Mouse (Mus musculus): ENCODE data around the gene Ncor2. TPM values are rescaled to one million over a fixed set of nuclear protein-coding genes. Genes with fewer than 3 reads are reported as not detected.

Ncor2 gene
- polyA plus RNA-seq, 1 experiment from 2014 or later, result 27.2 TPM

DNA sequence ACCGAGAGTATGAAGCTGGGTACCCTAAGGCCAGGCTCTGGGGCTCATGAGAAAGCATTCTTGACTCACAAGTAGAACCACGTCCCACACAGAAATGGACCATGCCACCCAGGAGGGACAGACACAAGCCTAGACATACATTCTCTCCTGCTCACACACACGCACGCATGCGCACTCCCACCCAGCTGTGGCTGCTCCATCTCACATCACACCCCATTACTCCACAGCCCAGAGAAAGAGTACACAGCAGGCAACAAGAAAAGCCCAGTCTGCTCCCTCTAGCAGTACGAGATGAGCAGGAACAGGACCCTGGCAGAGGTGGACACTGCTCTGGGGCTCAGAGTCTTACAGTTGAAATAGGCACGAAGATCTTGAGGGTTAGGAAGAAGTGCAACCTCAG, 55.0 kb downstream of the Ncor2 start:
- ATAC-seq (ENCODE audit: insufficient number of reproducible peaks, insufficient read depth, low FRiP score, low TSS enrichment, low read depth), result no peak

DNA sequence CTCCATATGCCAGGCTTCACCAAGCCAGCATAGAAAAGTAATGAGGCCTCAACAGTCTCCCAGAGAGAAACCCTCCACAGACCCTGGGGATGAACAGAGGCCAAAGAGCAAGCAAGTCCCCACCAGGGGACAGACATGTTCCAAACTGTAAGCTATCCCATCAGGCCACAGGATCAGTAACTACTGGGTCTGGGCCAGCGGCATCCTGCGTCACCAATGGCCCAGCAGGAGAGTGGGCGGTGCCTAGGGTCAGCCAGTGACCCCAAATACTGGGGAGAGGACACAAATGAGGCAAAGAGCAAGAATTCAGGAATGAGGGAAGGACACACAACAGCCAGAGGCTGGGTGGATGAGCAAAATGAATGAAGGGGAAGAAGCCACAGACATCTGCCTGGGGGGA, 55.8 kb downstream of the Ncor2 start:
- Histone ChIP-seq H3K27ac (no peak overlapping the region), H3K4me3 (replicated peaks) (no peak overlapping the region), H3K9me3 (no peaks in the 10 kb centered on the region; the same call in 1 of the 2 replicates), H3K9ac (replicated peaks) (0 out of 2 replicates have a peak overlapping the region, but pooled peaks have one; percentile 12), H3K27me3 (no peaks in the 10 kb centered on the region), H3K36me3 (peaks cover 64% of the 10 kb centered on the region), H3K4me1 (replicated peaks) (peaks cover 39% of the 10 kb centered on the region), H3K4me2 (no peak overlapping the region)
- no peak for ATAC-seq (ENCODE audit: insufficient number of reproducible peaks, insufficient read depth, low FRiP score, low TSS enrichment, low read depth)
- WGBS, result 82% methylated on average over 3 of the region's 3 CpGs

More for the DNA sequence above, 55.0 kb downstream of the Ncor2 start:
- Histone ChIP-seq H3K4me1 (replicated peaks) (peaks cover 45% of the 10 kb centered on the region), H3K4me2 (no peak overlapping the region), H3K36me3 (peaks cover 56% of the 10 kb centered on the region), H3K27ac (no peak overlapping the region; the same call in 1 of the 2 replicates), H3K9ac (replicated peaks) (0 out of 2 replicates have a peak overlapping the region, but pooled peaks have one; percentile 12), H3K9me3 (no peaks in the 10 kb centered on the region; the same call in 1 of the 2 replicates), H3K4me3 (replicated peaks) (no peak overlapping the region), H3K27me3 (no peaks in the 10 kb centered on the region)
- 78% methylated on average over 7 of the region's 7 CpGs for WGBS

DNA sequence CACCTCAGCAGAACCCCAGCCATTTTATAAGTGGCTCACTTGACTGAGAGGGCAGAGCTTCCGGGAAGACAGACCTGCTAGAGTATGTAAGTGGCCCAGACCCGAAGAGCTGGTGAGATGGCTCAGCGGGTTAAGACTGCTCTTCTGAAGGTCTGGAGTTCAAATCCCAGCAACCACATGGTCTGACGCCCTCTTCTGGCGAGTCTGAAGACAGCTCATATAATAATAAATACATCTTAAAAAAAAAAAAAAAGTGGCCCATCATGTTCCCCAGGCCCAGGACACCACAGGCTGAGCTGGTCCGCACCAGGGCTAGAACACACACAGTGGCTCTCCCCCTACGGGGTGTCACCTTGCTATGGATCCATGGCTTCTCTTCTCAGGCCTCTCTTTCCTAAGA, 56.5 kb downstream of the Ncor2 start:
- Histone ChIP-seq H3K4me1 (replicated peaks) (peaks cover 35% of the 10 kb centered on the region), H3K27ac (no peak overlapping the region), H3K36me3 (peaks cover 70% of the 10 kb centered on the region), H3K27me3 (no peaks in the 10 kb centered on the region), H3K4me3 (replicated peaks) (no peak overlapping the region), H3K9me3 (no peaks in the 10 kb centered on the region; the same call in 1 of the 2 replicates), H3K4me2 (no peak overlapping the region), H3K9ac (replicated peaks) (no peak overlapping the region)
- ATAC-seq (ENCODE audit: insufficient number of reproducible peaks, insufficient read depth, low FRiP score, low TSS enrichment, low read depth), result no peak
- 86% methylated on average over 7 of the region's 7 CpGs for WGBS

DNA sequence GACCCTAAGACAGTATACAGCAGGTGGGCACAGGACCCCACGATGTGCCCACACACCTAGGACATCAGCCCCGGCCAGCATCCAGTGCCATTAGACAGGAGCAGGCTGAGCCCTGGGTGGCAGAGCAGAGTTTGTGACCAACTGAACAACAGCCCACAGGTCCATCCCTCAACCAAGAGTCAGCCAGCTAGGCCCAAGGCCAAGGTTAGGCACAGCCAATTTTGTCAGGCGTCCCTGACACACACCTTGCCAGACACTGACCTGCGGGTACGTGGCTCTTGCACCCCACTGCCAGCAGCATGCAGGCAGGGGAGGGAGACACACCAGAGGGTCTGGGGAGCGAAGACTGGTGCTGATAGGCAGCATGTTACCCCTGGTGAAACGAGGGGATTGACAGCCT, 57.0 kb downstream of the Ncor2 start:
- H3K4me2 ChIP-seq, result no peak overlapping the region
- 84% methylated on average over 7 of the region's 7 CpGs for WGBS
- ATAC-seq (ENCODE audit: insufficient number of reproducible peaks, insufficient read depth, low FRiP score, low TSS enrichment, low read depth), result no peak
- no peak overlapping the region for H3K9ac ChIP-seq (replicated peaks)
- no peak overlapping the region for H3K4me3 ChIP-seq (replicated peaks)
- H3K4me1 ChIP-seq (replicated peaks), result peaks cover 35% of the 10 kb centered on the region
- no peak overlapping the region for H3K27ac ChIP-seq
- H3K27me3 ChIP-seq, result no peaks in the 10 kb centered on the region
- peaks cover 75% of the 10 kb centered on the region for H3K36me3 ChIP-seq
- H3K9me3 ChIP-seq, result no peaks in the 10 kb centered on the region; the same call in 1 of the 2 replicates

DNA sequence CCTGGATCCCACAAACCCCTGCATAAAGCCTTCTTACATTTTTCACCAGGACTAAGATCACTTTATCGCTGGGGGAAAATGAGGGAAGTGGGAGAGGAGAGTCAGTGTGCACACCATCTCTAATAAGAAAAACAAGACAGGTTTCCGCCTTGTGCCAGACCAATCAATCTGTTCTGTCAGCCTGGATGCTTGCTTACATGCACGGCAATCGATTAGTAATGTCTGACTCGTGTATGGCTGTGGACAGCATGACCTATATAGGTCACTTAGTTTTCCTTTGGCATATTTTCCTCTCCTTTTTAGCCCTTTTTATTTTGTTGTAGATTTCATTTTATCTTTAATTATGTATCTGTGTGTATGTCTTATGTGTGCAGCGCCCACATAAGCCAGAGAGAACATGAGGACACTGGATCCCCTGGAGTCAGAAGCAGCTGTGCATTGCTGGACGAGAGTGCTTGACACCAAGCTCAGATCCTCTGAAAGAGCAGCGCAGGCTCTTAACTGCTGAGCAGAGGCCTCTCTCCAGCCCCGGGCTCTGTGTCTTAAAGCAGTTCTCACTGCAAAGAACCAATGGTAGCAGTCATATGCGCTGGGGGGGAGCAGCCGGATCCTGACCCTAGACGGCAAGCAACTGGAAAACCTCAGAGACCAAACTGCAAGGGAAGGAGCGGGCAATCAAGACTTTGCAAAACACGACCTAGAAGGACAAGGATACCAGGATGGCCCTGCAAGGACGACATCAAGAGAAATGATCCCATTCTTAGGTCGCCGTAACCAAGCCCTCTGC, 58.3 kb downstream of the Ncor2 start:
- 77% methylated on average over 17 of the region's 17 CpGs for WGBS
- Histone ChIP-seq H3K27me3 (no peaks in the 10 kb centered on the region), H3K4me1 (replicated peaks) (peaks cover 27% of the 10 kb centered on the region), H3K9ac (replicated peaks) (no peak overlapping the region), H3K36me3 (peaks cover 89% of the 10 kb centered on the region), H3K9me3 (peaks cover under 1% of the 10 kb centered on the region; the same call in 1 of the 2 replicates), H3K4me2 (no peak overlapping the region), H3K27ac (peak overlapping the region; percentile 51), H3K4me3 (replicated peaks) (no peak overlapping the region)
- no peak for ATAC-seq (ENCODE audit: insufficient number of reproducible peaks, insufficient read depth, low FRiP score, low TSS enrichment, low read depth)

DNA sequence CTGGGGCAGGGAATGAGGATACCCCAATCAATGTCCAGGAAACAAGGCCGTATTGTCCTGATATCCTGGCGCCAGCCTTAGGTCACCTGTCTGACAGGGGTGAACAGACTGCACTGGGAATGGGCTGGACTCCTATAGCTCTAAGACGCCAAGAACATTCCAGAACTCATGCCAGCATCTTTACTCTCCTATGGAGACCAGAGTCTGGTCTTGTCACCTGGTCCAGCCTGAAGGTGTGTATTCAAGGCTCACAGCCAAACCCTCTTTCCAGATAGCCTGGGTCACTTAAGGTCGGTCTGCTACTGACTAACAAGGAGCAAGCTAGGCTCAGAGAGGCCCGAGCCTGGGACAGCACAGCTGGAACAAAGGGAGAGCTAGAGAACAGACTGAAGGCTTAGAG, 61.8 kb downstream of the Ncor2 start:
- H3K27ac ChIP-seq, result no peak overlapping the region
- no peak for ATAC-seq (ENCODE audit: insufficient number of reproducible peaks, insufficient read depth, low FRiP score, low TSS enrichment, low read depth)
- H3K27me3 ChIP-seq, result no peaks in the 10 kb centered on the region
- WGBS, result 79% methylated on average over 5 of the region's 5 CpGs
- H3K36me3 ChIP-seq, result peaks cover 93% of the 10 kb centered on the region
- H3K4me1 ChIP-seq (replicated peaks), result peaks cover 35% of the 10 kb centered on the region
- H3K9me3 ChIP-seq, result peaks cover 7% of the 10 kb centered on the region; the same call in 1 of the 2 replicates
- no peak overlapping the region for H3K4me3 ChIP-seq (replicated peaks)
- H3K4me2 ChIP-seq, result no peak overlapping the region
- H3K9ac ChIP-seq (replicated peaks), result no peak overlapping the region

DNA sequence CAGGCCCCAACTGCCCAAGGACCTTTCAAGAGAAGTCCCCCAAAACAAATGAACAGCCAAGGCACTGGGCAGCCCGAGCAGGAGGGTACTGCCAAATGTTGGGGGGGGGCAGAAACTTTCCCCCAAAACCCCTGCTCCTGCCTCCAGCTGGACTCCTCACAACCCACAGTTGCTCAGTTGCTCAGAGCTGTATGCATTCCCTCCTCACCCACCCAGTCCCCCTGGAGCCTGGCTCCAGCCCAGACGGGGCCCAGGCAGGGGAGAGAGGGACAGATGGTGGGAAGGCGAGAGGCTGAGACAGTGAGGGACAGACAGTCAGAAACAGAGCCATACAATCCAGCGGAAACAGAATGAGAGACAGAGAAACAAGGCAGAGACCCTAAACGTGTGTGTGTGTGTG, 66.0 kb downstream of the Ncor2 start:
- peaks cover 47% of the 10 kb centered on the region for H3K4me1 ChIP-seq (replicated peaks)
- H3K4me3 ChIP-seq (replicated peaks), result no peak overlapping the region
- H3K36me3 ChIP-seq, result peaks cover 89% of the 10 kb centered on the region
- WGBS, result 57% methylated on average over 5 of the region's 5 CpGs
- no peak overlapping the region for H3K4me2 ChIP-seq
- no peak for ATAC-seq (ENCODE audit: insufficient number of reproducible peaks, insufficient read depth, low FRiP score, low TSS enrichment, low read depth)
- peak overlapping the region; percentile 27; the same call in 1 of the 2 replicates for H3K9ac ChIP-seq (replicated peaks)
- H3K27ac ChIP-seq, result peak overlapping the region; percentile 82
- H3K27me3 ChIP-seq, result no peaks in the 10 kb centered on the region
- H3K9me3 ChIP-seq, result peaks cover 7% of the 10 kb centered on the region; the same call in 1 of the 2 replicates

DNA sequence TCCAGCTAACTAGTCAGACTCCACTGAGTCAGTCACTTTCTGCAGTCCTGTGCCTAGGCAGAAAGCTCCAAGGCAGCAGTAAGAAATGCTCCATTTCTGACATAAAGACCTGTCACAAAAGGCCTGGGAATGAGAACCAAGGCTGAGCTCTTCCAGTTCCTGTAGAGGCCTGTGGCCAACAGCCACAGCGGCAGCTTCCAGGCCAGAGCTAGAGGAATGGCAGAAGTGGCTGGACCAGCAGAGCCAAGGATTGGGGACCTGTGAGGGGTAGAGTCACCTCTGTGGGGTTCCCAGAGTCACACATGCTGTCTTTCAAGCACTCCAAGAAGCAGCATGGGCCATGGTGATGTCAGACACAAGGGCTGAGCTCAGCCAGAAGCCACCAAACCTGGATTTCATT, 66.4 kb downstream of the Ncor2 start:
- H3K4me1 ChIP-seq (replicated peaks), result peaks cover 47% of the 10 kb centered on the region

DNA sequence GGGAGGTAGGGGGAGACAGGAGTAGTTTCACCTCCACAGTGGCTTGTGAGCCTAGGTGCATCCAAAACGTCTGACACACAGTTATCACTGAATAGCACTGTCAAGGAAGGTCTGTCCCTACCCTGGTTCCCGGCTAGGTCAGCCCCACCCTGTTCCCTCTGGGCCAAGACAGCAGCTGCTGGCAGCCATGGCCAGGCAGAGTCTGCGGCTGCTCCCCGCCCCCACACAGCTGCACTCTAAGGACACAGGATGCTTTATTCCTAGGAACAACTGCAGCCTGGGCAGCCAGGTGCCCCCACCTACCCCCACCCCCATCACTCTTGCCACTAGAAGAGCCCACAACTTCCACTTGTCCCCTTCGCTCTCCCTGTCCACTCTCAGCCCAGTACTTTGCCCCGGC, 67.9 kb downstream of the Ncor2 start:
- peak; percentile 64; the same call in 1 of the 2 replicates for ATAC-seq (ENCODE audit: insufficient number of reproducible peaks, insufficient read depth, low FRiP score, low TSS enrichment, low read depth)
- H3K27me3 ChIP-seq, result no peaks in the 10 kb centered on the region
- H3K27ac ChIP-seq, result peak overlapping the region; percentile 82
- H3K4me1 ChIP-seq (replicated peaks), result peaks cover 47% of the 10 kb centered on the region
- H3K4me2 ChIP-seq, result peak overlapping the region; percentile 2; the same call in 1 of the 2 replicates
- H3K4me3 ChIP-seq (replicated peaks), result no peak overlapping the region
- peak overlapping the region; percentile 45 for H3K9ac ChIP-seq (replicated peaks)
- H3K9me3 ChIP-seq, result peaks cover 7% of the 10 kb centered on the region; the same call in 1 of the 2 replicates
- 42% methylated on average over 6 of the region's 6 CpGs for WGBS
- peaks cover 88% of the 10 kb centered on the region for H3K36me3 ChIP-seq

More for the DNA sequence above, 66.4 kb downstream of the Ncor2 start:
- no peak overlapping the region for H3K4me3 ChIP-seq (replicated peaks)
- ATAC-seq (ENCODE audit: insufficient number of reproducible peaks, insufficient read depth, low FRiP score, low TSS enrichment, low read depth), result no peak
- H3K9ac ChIP-seq (replicated peaks), result peak overlapping the region; percentile 27; the same call in 1 of the 2 replicates
- H3K4me2 ChIP-seq, result no peak overlapping the region
- WGBS, result 71% methylated on average over 1 of the region's 1 CpGs
- H3K36me3 ChIP-seq, result peaks cover 89% of the 10 kb centered on the region
- H3K27me3 ChIP-seq, result no peaks in the 10 kb centered on the region
- H3K9me3 ChIP-seq, result peaks cover 7% of the 10 kb centered on the region; the same call in 1 of the 2 replicates
- H3K27ac ChIP-seq, result peak overlapping the region; percentile 82

DNA sequence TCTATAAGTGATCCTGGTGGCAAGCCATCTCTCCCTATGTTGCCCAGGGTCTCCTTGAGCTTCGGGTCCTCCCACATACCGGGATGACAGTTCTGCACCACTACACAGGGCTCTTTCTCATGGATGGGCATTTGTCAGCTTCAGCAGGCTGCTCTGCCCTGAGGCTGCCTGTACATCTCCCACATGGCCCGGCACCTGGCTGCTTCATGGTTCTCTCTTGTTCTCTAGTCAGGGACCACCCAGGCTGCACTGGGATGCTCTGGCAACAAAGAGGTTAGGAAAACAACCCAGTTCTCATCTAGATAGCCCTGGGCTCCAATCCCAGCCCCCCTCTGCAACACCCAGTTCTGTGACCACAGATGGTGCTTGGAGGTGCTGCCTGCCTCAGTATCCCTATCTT, 68.3 kb downstream of the Ncor2 start:
- Histone ChIP-seq H3K9ac (replicated peaks) (peak overlapping the region; percentile 45; the same call in 1 of the 2 replicates), H3K36me3 (peaks cover 88% of the 10 kb centered on the region), H3K4me3 (replicated peaks) (no peak overlapping the region), H3K27ac (peak overlapping the region; percentile 82), H3K27me3 (no peaks in the 10 kb centered on the region), H3K9me3 (peaks cover 7% of the 10 kb centered on the region; the same call in 1 of the 2 replicates), H3K4me2 (0 out of 2 replicates have a peak overlapping the region, but pooled peaks have one; percentile 2), H3K4me1 (replicated peaks) (peaks cover 47% of the 10 kb centered on the region)
- ATAC-seq (ENCODE audit: insufficient number of reproducible peaks, insufficient read depth, low FRiP score, low TSS enrichment, low read depth), result no peak; the same call in 1 of the 2 replicates
- 59% methylated on average over 3 of the region's 3 CpGs for WGBS

DNA sequence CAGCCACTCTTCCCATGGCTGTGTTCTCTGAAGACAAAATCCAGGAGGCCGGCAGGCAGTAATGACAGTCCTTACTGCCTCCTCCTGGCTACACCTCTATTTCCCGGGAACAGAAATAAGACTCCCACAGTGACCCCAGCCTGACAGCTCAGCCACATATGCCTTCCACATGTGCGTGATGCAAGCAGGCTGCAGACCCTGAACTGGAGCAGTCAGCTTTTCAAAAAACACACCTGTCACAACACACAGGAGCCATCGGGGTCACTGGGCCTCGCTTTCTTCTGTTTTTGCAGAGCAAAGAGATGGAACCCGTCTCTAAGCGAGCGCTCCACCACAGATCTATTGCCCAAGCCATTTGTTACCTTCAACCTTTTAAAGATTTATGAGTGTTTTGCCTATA, 68.8 kb downstream of the Ncor2 start:
- H3K36me3 ChIP-seq, result peaks cover 88% of the 10 kb centered on the region
- H3K4me3 ChIP-seq (replicated peaks), result no peak overlapping the region
- peaks cover 48% of the 10 kb centered on the region for H3K4me1 ChIP-seq (replicated peaks)

More for the DNA sequence above, 68.8 kb downstream of the Ncor2 start:
- ATAC-seq (ENCODE audit: insufficient number of reproducible peaks, insufficient read depth, low FRiP score, low TSS enrichment, low read depth), result no peak
- Histone ChIP-seq H3K27ac (peak overlapping the region; percentile 82), H3K9me3 (0 out of 2 replicates have a peak, but pooled peaks cover 2% of the 10 kb centered on the region), H3K4me2 (no peak overlapping the region), H3K27me3 (no peaks in the 10 kb centered on the region), H3K9ac (replicated peaks) (no peak overlapping the region)
- WGBS, result 46% methylated on average over 8 of the region's 8 CpGs
